Mouse (Mus musculus) cerebellum, adult 2 months (tissue): ENCODE measurements around the gene Tas1r2. TPM values are rescaled to one million over a fixed set of nuclear protein-coding genes. Genes with fewer than 3 reads are reported as not detected.

Experiments
- DNase-seq, 2 experiments: peaks; one replicate each; pipeline ENCODE4 v3.0.0; 2021
- H3K27ac ChIP-seq: fragments of 200-500 bp; 2 replicates; pipeline ENCODE4 v1.5.1; 2012; ENCODE audit warnings: low read length, control low read depth, inconsistent platforms; ENCODE audit not compliant: insufficient read depth
- H3K27me3 ChIP-seq: fragments of 200-500 bp; 2 replicates; pipeline ENCODE4 v1.6.1; 2012; ENCODE audit warnings: inconsistent platforms, mild to moderate bottlenecking, low read length, moderate library complexity; ENCODE audit not compliant: control insufficient read depth, insufficient read depth
- H3K4me1 ChIP-seq: fragments of 200-500 bp; 2 replicates; pipeline ENCODE4 v1.6.1; 2011; ENCODE audit warnings: low read length; ENCODE audit not compliant: control insufficient read depth, insufficient read depth
- H3K4me3 ChIP-seq: fragments of 200-500 bp; replicated peaks from 2 replicates; pipeline ENCODE3; 2011; ENCODE audit warnings: mild to moderate bottlenecking, low read depth, low read length, control low read depth; ENCODE audit not compliant: insufficient read depth
- CTCF ChIP-seq: fragments of 200-500 bp; IDR thresholded peaks from 2 replicates; pipeline ENCODE4 v1.5.1; 2011; ENCODE audit warnings: low read depth, mild to moderate bottlenecking, control low read depth, low read length, moderate library complexity, borderline replicate concordance; ENCODE audit not compliant: insufficient read depth
- POLR2A ChIP-seq: fragments of 200-500 bp; IDR thresholded peaks from 2 replicates; pipeline ENCODE4 v1.6.1; 2011; ENCODE audit warnings: low read length, control low read depth, borderline replicate concordance; ENCODE audit not compliant: insufficient read depth
- WGBS: fragments of 180-500 bp; shearing (Covaris S2); methylation state at CpG from one replicate; pipeline ENCODE4 v1.1.7; 2018; 5-methylcytosine and 5-hydroxymethylcytosine counted together
- polyA plus RNA-seq: library from polyadenylated mRNA; depleted of rRNA; stranded (reverse); fragments of >200 nt; gene quantifications from 2 replicates; pipeline ENCODE4 v1.2.3, GENCODE M21; 2012

The Tas1r2 gene
- polyA plus RNA-seq, 1 experiment = not detected

DNA sequence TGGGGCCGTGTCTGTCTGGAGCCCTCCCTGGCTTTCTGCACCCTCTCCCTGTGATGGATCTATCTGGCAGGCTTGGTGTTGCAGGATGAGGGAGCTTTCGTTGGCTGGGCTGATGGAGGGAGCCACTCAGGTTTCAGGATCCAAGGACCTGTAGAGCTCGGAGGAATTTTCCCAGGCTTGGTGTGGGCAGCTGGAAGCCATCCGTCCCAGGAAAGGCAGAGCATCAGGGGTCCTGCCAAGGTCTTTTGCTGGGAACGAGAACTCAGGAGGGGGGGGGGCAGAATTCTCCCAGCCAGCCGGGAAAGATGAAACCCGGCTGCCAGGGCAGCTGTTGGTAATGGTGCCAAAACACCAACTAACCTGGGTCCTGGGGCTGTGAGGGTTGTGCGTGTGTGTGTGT lies 45.3 kb downstream of the Tas1r2 start:
- 34% methylated on average over 8 of the region's 8 CpGs for WGBS
- Histone ChIP-seq H3K4me3 (no peak overlapping the region), H3K27me3 (no peaks in the 10 kb centered on the region), H3K4me1 (no peaks in the 10 kb centered on the region), H3K27ac (no peak overlapping the region)
- TF ChIP-seq CTCF (no peak), POLR2A (no peak)
- DNase-seq = no peak

DNA sequence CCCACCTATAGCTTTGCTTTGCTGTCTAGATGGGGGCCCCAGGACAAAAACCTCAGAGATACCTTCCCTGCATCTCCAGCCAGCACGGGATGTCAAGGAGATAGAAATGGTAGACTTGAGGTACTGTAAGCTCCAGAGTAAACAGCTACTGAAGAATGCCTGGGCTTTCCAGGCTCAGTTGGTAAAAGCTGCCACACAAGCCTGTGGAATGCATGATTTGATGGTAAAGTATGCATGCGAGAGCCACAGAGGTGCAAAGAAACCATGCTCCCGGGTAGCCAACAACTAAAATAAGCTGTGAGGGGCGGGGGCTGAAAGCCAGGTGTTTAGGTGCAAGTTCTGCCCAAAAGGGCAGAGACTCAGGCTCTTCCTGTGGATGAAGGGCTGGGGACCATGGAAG lies 49.6 kb downstream of the Tas1r2 start:
- Histone ChIP-seq H3K4me3 (no peak overlapping the region), H3K27ac (no peak overlapping the region), H3K27me3 (no peaks in the 10 kb centered on the region), H3K4me1 (no peaks in the 10 kb centered on the region)
- DNase-seq = no peak
- WGBS = 71% methylated on average over 4 of the region's 4 CpGs
- TF ChIP-seq CTCF = no peak
- TF ChIP-seq POLR2A = no peak

DNA sequence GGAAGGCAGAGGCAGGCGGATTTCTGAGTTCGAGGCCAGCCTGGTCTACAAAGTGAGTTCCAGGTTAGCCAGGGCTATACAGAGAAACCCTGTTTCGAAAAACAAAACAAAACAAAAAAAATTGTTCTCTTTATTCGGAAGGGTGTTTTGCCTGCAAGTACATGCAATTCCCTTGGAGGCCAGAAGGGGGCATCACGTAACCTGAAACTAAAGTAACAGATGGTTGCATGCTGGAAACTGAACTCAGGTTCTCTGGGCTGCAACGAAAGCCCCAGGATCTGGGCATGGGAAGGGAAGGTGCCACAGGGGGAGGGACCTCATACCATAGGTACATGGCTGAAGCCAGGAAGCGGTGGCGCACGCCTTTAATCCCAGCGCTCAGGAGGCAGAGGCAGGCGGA lies 50.1 kb downstream of the Tas1r2 start:
- DNase-seq = no peak
- H3K27ac ChIP-seq = no peak overlapping the region
- H3K4me3 ChIP-seq = no peak overlapping the region
- 85% methylated on average over 11 of the region's 11 CpGs for WGBS
- no peaks in the 10 kb centered on the region for H3K27me3 ChIP-seq
- H3K4me1 ChIP-seq = no peaks in the 10 kb centered on the region
- TF ChIP-seq POLR2A = no peak
- no peak for TF ChIP-seq CTCF

DNA sequence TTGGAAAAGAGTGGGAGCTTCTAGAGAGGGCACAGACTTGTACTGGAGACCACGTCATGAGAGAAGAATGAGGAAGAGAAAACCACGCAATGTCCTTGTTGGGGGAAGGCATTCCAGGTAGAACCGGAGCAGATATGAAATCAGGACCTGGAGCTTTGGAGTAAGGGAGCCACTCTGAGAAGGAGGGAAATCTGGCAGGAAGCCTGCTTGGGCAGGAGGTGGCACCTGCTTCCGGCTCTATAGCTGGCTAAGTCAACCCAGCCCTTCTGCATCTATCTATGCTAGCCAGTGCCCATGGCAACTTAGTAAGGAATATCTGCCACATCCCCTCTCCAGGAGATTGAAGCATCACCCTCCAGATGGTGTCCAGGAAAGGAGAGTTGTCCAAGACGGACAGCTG lies 52.6 kb downstream of the Tas1r2 start:
- Histone ChIP-seq H3K27me3 (no peaks in the 10 kb centered on the region), H3K4me3 (no peak overlapping the region), H3K27ac (no peak overlapping the region), H3K4me1 (no peaks in the 10 kb centered on the region)
- 58% methylated on average over 5 of the region's 5 CpGs for WGBS
- TF ChIP-seq CTCF = no peak
- TF ChIP-seq POLR2A = no peak
- no peak for DNase-seq

DNA sequence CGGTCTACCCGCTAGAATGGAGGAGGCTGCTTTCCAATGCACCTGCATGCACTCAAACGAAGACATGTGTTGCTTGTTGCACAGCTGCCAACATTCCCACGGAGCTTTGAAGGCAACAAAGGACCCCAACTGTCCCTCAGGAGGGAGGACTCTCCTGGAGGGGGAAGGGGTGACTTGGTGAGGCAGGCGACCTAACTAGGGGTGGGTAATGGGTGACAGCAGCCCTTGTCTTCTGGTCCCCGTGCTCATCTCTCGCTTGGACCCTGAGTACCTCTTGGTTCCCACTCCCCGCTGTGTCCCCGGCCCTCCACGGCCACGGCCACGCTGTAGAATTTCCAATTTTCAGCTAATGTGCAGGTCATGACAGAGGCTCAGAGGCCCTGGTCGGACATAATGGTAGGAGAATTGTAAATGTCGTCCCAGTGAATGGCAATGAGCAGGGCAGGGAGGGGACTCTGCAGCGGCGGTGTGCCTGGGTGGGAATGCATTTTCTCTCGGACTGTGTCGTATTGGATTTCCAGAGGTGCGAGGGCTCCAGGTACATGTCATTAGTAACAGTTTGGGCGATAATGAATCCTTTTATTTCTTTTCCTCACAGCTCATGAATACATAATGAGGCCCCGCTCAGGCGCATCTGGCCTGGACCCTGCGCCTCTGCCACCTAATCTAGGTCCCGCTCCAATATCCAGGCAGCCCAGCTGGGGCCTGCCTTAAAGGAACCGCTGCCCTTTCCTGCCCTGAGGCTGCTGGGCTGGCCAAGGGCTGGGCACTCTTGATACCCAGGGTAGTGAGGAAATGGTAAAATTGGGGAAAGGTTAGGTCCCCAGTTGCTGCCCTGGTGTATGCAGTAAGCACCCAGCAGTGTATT lies 57.4 kb downstream of the Tas1r2 start:
- no peak overlapping the region for H3K4me3 ChIP-seq
- H3K27ac ChIP-seq = no peak overlapping the region
- TF ChIP-seq POLR2A (no peak), CTCF (no peak)
- H3K4me1 ChIP-seq = no peaks in the 10 kb centered on the region
- no peak for DNase-seq
- 43% methylated on average over 25 of the region's 25 CpGs for WGBS
- no peaks in the 10 kb centered on the region for H3K27me3 ChIP-seq

DNA sequence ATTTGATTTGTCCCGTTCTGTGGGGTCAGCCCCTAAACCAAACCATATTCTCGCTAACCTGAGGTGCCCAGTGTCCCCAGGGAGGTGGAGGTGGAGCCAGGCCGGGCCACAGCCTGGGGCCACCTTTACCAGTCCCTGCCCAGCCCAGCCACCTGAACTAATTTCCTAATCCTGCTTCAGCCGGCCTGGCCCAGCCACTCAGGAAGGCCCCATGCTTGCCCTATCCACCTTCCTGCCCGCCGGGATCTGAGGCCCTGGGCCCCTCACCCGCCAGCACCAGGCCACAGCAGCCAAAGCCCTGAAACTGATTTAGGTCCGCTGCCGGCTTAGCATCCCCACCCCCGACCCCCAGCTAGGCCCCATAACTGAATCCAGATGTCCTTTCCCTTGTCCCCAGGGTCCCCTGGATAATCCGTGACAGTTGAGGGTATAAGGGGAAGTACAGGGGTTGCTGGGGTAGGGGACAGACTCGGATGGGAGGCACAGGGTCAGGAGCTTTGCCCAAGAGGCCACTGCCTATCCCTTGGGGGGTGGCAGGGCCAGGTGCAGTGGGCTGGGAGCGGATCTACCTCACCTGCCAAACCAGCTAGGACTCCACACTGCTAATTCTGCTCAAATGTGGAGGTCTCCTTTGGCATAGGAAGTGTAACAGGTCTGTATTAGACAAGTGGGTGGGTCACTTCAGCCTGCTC lies 62.0 kb downstream of the Tas1r2 start:
- Histone ChIP-seq H3K27ac (no peak overlapping the region), H3K4me1 (no peaks in the 10 kb centered on the region), H3K27me3 (no peaks in the 10 kb centered on the region), H3K4me3 (no peak overlapping the region)
- DNase-seq = no peak
- no peak for TF ChIP-seq CTCF
- no peak for TF ChIP-seq POLR2A
- 62% methylated on average over 13 of the region's 13 CpGs for WGBS

DNA sequence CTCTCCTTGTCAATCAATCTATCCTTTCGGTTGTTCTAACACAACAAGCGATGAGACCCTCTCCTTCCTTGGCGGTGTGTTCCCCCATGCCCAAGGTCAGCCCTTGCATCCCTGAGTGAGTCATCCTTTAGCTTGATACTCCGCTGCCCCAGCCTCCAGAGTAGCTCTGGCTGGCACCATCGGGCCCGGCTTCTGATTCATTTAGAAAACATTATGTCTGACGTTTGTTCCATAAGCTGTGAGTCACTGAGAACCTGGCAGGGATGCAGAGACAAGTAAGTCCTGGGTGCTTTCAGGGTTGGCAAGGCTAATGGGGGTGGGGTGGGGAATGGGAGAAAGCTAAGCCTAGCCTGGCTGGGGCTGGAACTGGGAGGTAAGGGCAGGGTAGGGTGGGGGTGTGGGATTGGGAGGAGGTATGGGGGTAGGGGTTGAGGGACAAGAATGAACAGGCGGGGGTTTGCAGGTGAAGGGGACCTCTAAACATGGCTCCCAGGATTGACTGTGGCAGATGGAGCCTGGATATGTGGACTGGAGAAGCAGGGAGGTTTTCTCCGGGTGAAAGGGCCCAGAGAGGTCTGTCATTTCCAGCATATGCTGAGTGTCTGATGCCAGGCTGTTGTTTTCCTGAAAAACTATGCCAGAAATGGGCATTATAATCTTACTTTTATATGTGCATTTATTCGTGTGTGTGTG lies 63.3 kb downstream of the Tas1r2 start:
- TF ChIP-seq CTCF = no peak
- TF ChIP-seq POLR2A = no peak
- Histone ChIP-seq H3K4me1 (no peaks in the 10 kb centered on the region), H3K4me3 (no peak overlapping the region), H3K27ac (no peak overlapping the region), H3K27me3 (no peaks in the 10 kb centered on the region)
- DNase-seq = no peak
- WGBS = 60% methylated on average over 10 of the region's 10 CpGs
